Mouse (Mus musculus) testis, adult 2 months (tissue): ENCODE measurements around the gene Tango2.

Source experiments
- CTCF ChIP-seq: fragments of 200-500 bp; IDR thresholded peaks from 2 replicates; pipeline ENCODE4 v1.5.1; 2012; ENCODE audit warnings: low read depth, mild to moderate bottlenecking, inconsistent platforms, low read length, moderate library complexity; ENCODE audit not compliant: control insufficient read depth, insufficient read depth, insufficient replicate concordance
- POLR2A ChIP-seq: fragments of 200-500 bp; IDR thresholded peaks from 2 replicates; pipeline ENCODE4 v1.6.1; 2012; ENCODE audit warnings: low read depth, mild to moderate bottlenecking, inconsistent platforms, low read length, moderate library complexity; ENCODE audit not compliant: control insufficient read depth

- TF ChIP-seq POLR2A, result no peak
- no peak for TF ChIP-seq CTCF
Measured at GRCm38 (mm10) chr16:18377203-18377602, 29.3 kb upstream of the Tango2 start.
